In the genomic region with DNA sequence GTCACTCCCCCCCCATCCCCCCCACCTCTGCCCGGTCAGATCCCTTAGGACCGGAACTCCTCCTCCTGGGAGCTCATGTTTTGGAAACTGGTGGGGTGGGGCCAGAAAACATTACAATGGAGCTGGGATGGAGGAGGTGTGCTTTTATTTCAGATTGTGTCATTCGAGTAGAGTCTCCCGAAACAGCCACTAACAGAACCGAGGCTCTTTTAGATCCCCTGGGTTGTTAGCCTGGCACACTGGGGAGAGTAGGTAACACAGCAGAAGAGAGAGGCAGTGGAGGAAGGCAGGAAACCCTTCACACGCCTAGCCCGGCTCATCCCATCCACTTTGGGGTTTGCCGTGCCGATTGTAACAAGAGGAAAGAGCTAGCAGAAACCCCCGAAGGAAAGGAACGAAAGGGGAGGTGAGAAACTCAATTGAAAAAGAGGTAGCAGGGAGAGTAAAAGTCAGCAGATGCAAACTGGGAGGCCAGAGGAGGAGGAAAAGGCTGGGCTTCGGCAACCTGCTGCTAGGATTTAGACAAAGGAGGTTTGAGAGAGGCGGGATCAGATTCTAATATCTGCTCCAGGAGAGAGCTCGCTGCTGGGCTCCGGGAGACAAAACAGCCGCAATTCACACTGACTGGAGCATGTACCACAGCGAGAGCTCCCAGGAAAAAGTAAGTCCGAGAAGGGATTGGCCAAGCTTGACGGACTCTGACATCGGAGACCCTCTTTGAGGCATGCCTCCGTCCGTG, we compare ENCODE assay signal across 8 mouse cellular contexts. TPM values are rescaled to one million over a fixed set of nuclear protein-coding genes. Genes with fewer than 3 reads are reported as not detected.
A peak's percentile ranks its signal among the peaks of the same experiment; 100 is the strongest.
DNase-seq lines count a peak whose midpoint lies in the region; ATAC-seq and TF ChIP-seq lines count a peak whose summit lies in the region.

No protein-coding gene starts in this region.

- TF ChIP-seq CTCF in lung, embryonic 14.5 days (IDR thresholded peaks at IDR 0.05; ENCODE audit: low read depth) = no peak
- no peak for TF ChIP-seq CTCF in small intestine, adult 2 months (IDR thresholded peaks at IDR 0.05; ENCODE audit: extremely low read depth, insufficient read length, insufficient replicate concordance, low read depth, low read length)

- H3K4me1 ChIP-seq in embryonic facial prominence, embryonic 13.5 days = peaks cover 23% of the 10 kb centered on the region
- H3K4me1 ChIP-seq in hindbrain, embryonic 14.5 days (replicated peaks; ENCODE audit: control insufficient read depth, insufficient read depth, low read length) = peaks cover 24% of the 10 kb centered on the region
- no peaks in the 10 kb centered on the region; the same call in 1 of the 2 replicates for H3K4me1 ChIP-seq in lung, embryonic 14.5 days (ENCODE audit: insufficient read depth)
- H3K4me1 ChIP-seq in small intestine, adult 2 months (ENCODE audit: control insufficient read depth, insufficient read depth, insufficient read length, low read length) = peaks cover 2% of the 10 kb centered on the region; the same call in 1 of the 2 replicates

- DNase-seq in heart, adult 18-20 months = peak; percentile 47 to 48
- no peak for DNase-seq in heart, adult 8-10 months (ENCODE audit: low spot score)
- peak; percentile 55 for DNase-seq in hindbrain, embryonic 14.5 days (ENCODE audit: low spot score)
- peak; percentile 50 for DNase-seq in lung, embryonic 14.5 days
- DNase-seq in thymus, postnatal 4 days = no peak

- H3K4me3 ChIP-seq in embryonic facial prominence, embryonic 13.5 days = peak overlapping the region; percentile 44
- H3K4me3 ChIP-seq in hindbrain, embryonic 14.5 days (replicated peaks; ENCODE audit: low read length) = peak overlapping the region; percentile 26
- H3K4me3 ChIP-seq in lung, embryonic 14.5 days (ENCODE audit: low read depth, low read length) = peak overlapping the region; percentile 29
- H3K4me3 ChIP-seq in small intestine, adult 2 months (ENCODE audit: low read depth, low read length) = peak overlapping the region; percentile 45

- H3K36me3 ChIP-seq in embryonic facial prominence, embryonic 13.5 days = no peaks in the 10 kb centered on the region
- no peaks in the 10 kb centered on the region for H3K36me3 ChIP-seq in hindbrain, embryonic 14.5 days (replicated peaks; ENCODE audit: control insufficient read depth, insufficient read depth)
- H3K36me3 ChIP-seq in lung, embryonic 14.5 days (ENCODE audit: insufficient read depth) = no peaks in the 10 kb centered on the region
- no peaks in the 10 kb centered on the region for H3K36me3 ChIP-seq in small intestine, adult 2 months (ENCODE audit: control insufficient read depth, insufficient read depth, low read length)

- ATAC-seq in embryonic facial prominence, embryonic 13.5 days (ENCODE audit: insufficient number of reproducible peaks, insufficient read depth, low FRiP score, low TSS enrichment, low read depth) = no peak
- ATAC-seq in hindbrain, embryonic 14.5 days (ENCODE audit: low FRiP score) = peak; percentile 32; the same call in 1 of the 2 replicates
- peak; percentile 38; the same call in 1 of the 2 replicates for ATAC-seq in lung, embryonic 14.5 days (ENCODE audit: insufficient read depth)
- ATAC-seq in inflammation-experienced regulatory T-cells, adult 6 months = no peak

- 1% methylated on average over 22 of the region's 22 CpGs for WGBS in embryonic facial prominence, embryonic 13.5 days
- 1% methylated on average over 22 of the region's 22 CpGs for WGBS in hindbrain, embryonic 14.5 days
- 3% methylated on average over 22 of the region's 22 CpGs for WGBS in lung, embryonic 14.5 days
- WGBS in small intestine, adult 2 months = 41% methylated on average over 22 of the region's 22 CpGs

- peaks cover 12% of the 10 kb centered on the region for H3K27me3 ChIP-seq in embryonic facial prominence, embryonic 13.5 days
- no peaks in the 10 kb centered on the region for H3K27me3 ChIP-seq in hindbrain, embryonic 14.5 days (ENCODE audit: control insufficient read depth, insufficient read depth, low read length)
- H3K27me3 ChIP-seq in lung, embryonic 14.5 days (ENCODE audit: insufficient read depth, low read length) = no peaks in the 10 kb centered on the region
- H3K27me3 ChIP-seq in small intestine, adult 2 months (ENCODE audit: control insufficient read depth, insufficient read depth, low read length) = no peaks in the 10 kb centered on the region

- no peaks in the 10 kb centered on the region for H3K9me3 ChIP-seq in embryonic facial prominence, embryonic 13.5 days
- H3K9me3 ChIP-seq in hindbrain, embryonic 14.5 days (ENCODE audit: control insufficient read depth, low read length) = no peaks in the 10 kb centered on the region
- H3K9me3 ChIP-seq in lung, embryonic 14.5 days (ENCODE audit: low read depth, low read length) = no peaks in the 10 kb centered on the region

- peak overlapping the region; percentile 70 for H3K9ac ChIP-seq in embryonic facial prominence, embryonic 13.5 days
- H3K9ac ChIP-seq in hindbrain, embryonic 14.5 days = peak overlapping the region; percentile 57
- H3K9ac ChIP-seq in lung, embryonic 14.5 days = peak overlapping the region; percentile 49

- no peak for TF ChIP-seq POLR2A in small intestine, adult 2 months (IDR thresholded peaks at IDR 0.05; ENCODE audit: low read depth, low read length)

- peak overlapping the region; percentile 72 for H3K27ac ChIP-seq in embryonic facial prominence, embryonic 13.5 days
- peak overlapping the region; percentile 46 for H3K27ac ChIP-seq in hindbrain, embryonic 14.5 days
- no peak overlapping the region for H3K27ac ChIP-seq in lung, embryonic 14.5 days (ENCODE audit: low read depth)
- peak overlapping the region; percentile 44 for H3K27ac ChIP-seq in small intestine, adult 2 months (ENCODE audit: insufficient read depth, low read depth, low read length)

- H3K4me2 ChIP-seq in embryonic facial prominence, embryonic 13.5 days = peak overlapping the region; percentile 63
- H3K4me2 ChIP-seq in hindbrain, embryonic 14.5 days (replicated peaks) = peak overlapping the region; percentile 48
- peak overlapping the region; percentile 66 for H3K4me2 ChIP-seq in lung, embryonic 14.5 days

RNA-seq across cellular contexts. Expression of a gene that starts 27.3 kb away (rescaled TPM):
- 1 to 10 TPM; 6.7 to 9.1 TPM for total RNA-seq in heart, adult 18-20 months (2021)
- total RNA-seq in heart, adult 8-10 months (2022) = 1 to 10 TPM; 6.2 to 9.7 (median 7.1) TPM
- 2.7 and 3.7 TPM in 2 replicates for polyA plus RNA-seq in embryonic facial prominence, embryonic 13.5 days (2015; fragmentation: Nextera tagmentation; extraction: Ambion mirVana)
- 7.4 and 8.1 TPM in 2 replicates for polyA plus RNA-seq in hindbrain, embryonic 14.5 days (2014; fragmentation: Nextera tagmentation; extraction: Ambion mirVana)
- polyA plus RNA-seq in lung, embryonic 14.5 days (2014; fragmentation: Nextera tagmentation; extraction: Ambion mirVana) = 2.5 and 3.2 TPM in 2 replicates
- polyA plus RNA-seq in small intestine, adult 2 months (2012; rRNA removed) = 2.2 and 3.8 TPM in 2 replicates
- 1 to 10 TPM in 1 of 3 experiments, under 1 TPM in 1, not detected in 1; 0.17 to 1.1 TPM for polyA plus RNA-seq in inflammation-experienced regulatory T-cells, adult 6 months (2017; shearing (Covaris generic))

Comparison
In these comparisons a context has a peak if more than half of its experiments do, and no peak if none do; other contexts are left out.
1. DNase-seq: peak in heart, adult 18-20 months (2 of 2), hindbrain, embryonic 14.5 days (single experiment) and lung, embryonic 14.5 days (single experiment); none in heart, adult 8-10 months (single experiment) and thymus, postnatal 4 days (single experiment).
2. ATAC-seq: peak in hindbrain, embryonic 14.5 days (single experiment) and lung, embryonic 14.5 days (single experiment); none in embryonic facial prominence, embryonic 13.5 days (single experiment) and inflammation-experienced regulatory T-cells, adult 6 months (single experiment).
3. Peak in every context shown above with its lines, with median percentiles within 50 percentile points of each other: H3K4me2 ChIP-seq, H3K4me3 ChIP-seq and H3K9ac ChIP-seq.